Mouse (Mus musculus) limb, embryonic 10.5 days (tissue): ENCODE measurements around the gene Zc3hav1l. TPM values are rescaled to one million over a fixed set of nuclear protein-coding genes. Genes with fewer than 3 reads are reported as not detected.

Source experiments
- DNase-seq: peaks from one replicate; pipeline ENCODE4 v3.0.0-alpha.2; 2017; ENCODE audit warnings: low spot score
- H3K27ac ChIP-seq: fragments of 300-500 bp; sonication (generic); 2 replicates; pipeline ENCODE4 v1.5.1; 2016; ENCODE audit warnings: mild to moderate bottlenecking
- H3K27me3 ChIP-seq: fragments of 300-500 bp; sonication (generic); 2 replicates; pipeline ENCODE4 v1.6.1; 2016; ENCODE audit warnings: low read depth, mild to moderate bottlenecking; ENCODE audit not compliant: poor library complexity, severe bottlenecking
- H3K36me3 ChIP-seq: fragments of 300-500 bp; sonication (generic); 2 replicates; pipeline ENCODE4 v1.6.1; 2016; ENCODE audit warnings: mild to moderate bottlenecking, moderate library complexity
- H3K4me1 ChIP-seq: fragments of 300-500 bp; sonication (generic); 2 replicates; pipeline ENCODE4 v1.6.1; 2016
- H3K4me3 ChIP-seq: fragments of 300-500 bp; sonication (generic); 2 replicates; pipeline ENCODE4 v1.5.1; 2016; ENCODE audit warnings: mild to moderate bottlenecking, moderate library complexity
- H3K9me3 ChIP-seq: fragments of 300-500 bp; sonication (generic); replicated peaks from 2 replicates; pipeline ENCODE4 v1.6.1; 2016; ENCODE audit warnings: mild to moderate bottlenecking
- WGBS: fragments of 180-500 bp; shearing (Covaris S2); methylation state at CpG from one replicate; pipeline ENCODE4 v1.1.7; 2016; 5-methylcytosine and 5-hydroxymethylcytosine counted together
- polyA plus RNA-seq: library from polyadenylated mRNA; unstranded; fragments of >200 nt; fragmentation: Nextera tagmentation; extraction: Ambion mirVana; gene quantifications from 2 replicates; pipeline ENCODE4 v1.2.1, GENCODE M21; 2016

Gene Zc3hav1l
- polyA plus RNA-seq, 1 experiment from 2014 or later, result 18.2 TPM

GRCm38 (mm10) chr6:38240618-38241017 is 58.4 kb downstream of the Zc3hav1l start:
- no peaks in the 10 kb centered on the region for H3K27me3 ChIP-seq
- 93% methylated on average over 5 of the region's 5 CpGs for WGBS
- H3K9me3 ChIP-seq, result no peaks in the 10 kb centered on the region
- DNase-seq, result no peak
- H3K36me3 ChIP-seq, result peaks cover 3% of the 10 kb centered on the region; the same call in 1 of the 2 replicates
- H3K4me3 ChIP-seq, result no peak overlapping the region
- H3K27ac ChIP-seq, result no peak overlapping the region
- peaks cover under 1% of the 10 kb centered on the region; the same call in 1 of the 2 replicates for H3K4me1 ChIP-seq

DNA sequence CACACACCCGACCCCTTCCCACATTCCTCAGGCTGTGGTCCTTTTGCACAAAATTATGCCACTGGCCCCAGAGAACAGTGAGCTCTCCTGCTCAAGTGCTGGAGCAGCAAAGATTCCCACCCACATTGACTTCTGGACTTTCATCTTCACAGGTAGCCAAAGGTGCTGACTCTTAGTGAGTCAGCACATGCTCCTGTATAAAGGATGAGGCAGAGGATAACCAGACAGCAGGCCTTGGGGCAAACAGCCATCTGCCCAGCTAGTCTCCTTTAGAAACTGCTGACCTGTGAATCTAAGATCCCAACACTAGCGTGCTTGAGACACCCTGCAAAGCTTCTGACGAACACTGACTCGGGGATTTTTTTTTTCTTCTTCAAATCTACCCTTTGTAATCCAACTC is 60.7 kb downstream of the Zc3hav1l start:
- Histone ChIP-seq H3K36me3 (no peaks in the 10 kb centered on the region; the same call in 1 of the 2 replicates), H3K4me1 (peaks cover under 1% of the 10 kb centered on the region; the same call in 1 of the 2 replicates), H3K9me3 (no peaks in the 10 kb centered on the region), H3K4me3 (no peak overlapping the region), H3K27me3 (no peaks in the 10 kb centered on the region), H3K27ac (no peak overlapping the region)
- no peak for DNase-seq
- WGBS, result 88% methylated on average over 4 of the region's 4 CpGs

Other genes starting within 250 kb of the Zc3hav1l start
- gene Tmem213, start 190.0 kb downstream of the Zc3hav1l start, polyA plus RNA-seq, result not detected in 2 replicates
- not detected in 2 replicates for gene Atp6v0a4, start 174.7 kb downstream of the Zc3hav1l start, polyA plus RNA-seq
- gene D630045J12Rik, start 45.2 kb downstream of the Zc3hav1l start, polyA plus RNA-seq, result 8.2 and 8.5 TPM in 2 replicates
- 1.5 and 2.0 TPM in 2 replicates for gene Zc3hav1, start 55.3 kb upstream of the Zc3hav1l start, polyA plus RNA-seq
- gene Ttc26, start 82.2 kb upstream of the Zc3hav1l start, polyA plus RNA-seq, result 13.3 and 16.1 TPM in 2 replicates
- gene Ubn2, start 134.7 kb upstream of the Zc3hav1l start, polyA plus RNA-seq, result 13.5 and 14.7 TPM in 2 replicates
- gene Fmc1, start 234.2 kb upstream of the Zc3hav1l start, polyA plus RNA-seq, result 92.7 and 96.2 TPM in 2 replicates